Mouse (Mus musculus) embryonic fibroblast, embryonic 13.5 days (primary cell): ENCODE measurements around the gene Polg. TPM values are rescaled to one million over a fixed set of nuclear protein-coding genes. Genes with fewer than 3 reads are reported as not detected.

ENCODE experiments used
- H3K27ac ChIP-seq: 2 replicates; pipeline ENCODE4 v1.5.1; 2012; ENCODE audit warnings: low read length, control low read depth, inconsistent platforms; ENCODE audit not compliant: insufficient read depth
- H3K4me1 ChIP-seq: 2 replicates; pipeline ENCODE4 v1.6.1; 2011; ENCODE audit warnings: low read length; ENCODE audit not compliant: control insufficient read depth, insufficient read depth
- H3K4me3 ChIP-seq: 2 replicates; pipeline ENCODE4 v1.5.1; 2011; ENCODE audit warnings: mild to moderate bottlenecking, control low read depth, low read length; ENCODE audit not compliant: insufficient read depth
- CTCF ChIP-seq: IDR thresholded peaks from 2 replicates; pipeline ENCODE4 v1.5.1; 2011; ENCODE audit warnings: mild to moderate bottlenecking, control low read depth, low read length, moderate library complexity, borderline replicate concordance; ENCODE audit not compliant: insufficient read depth
- POLR2A ChIP-seq: IDR thresholded peaks from 2 replicates; pipeline ENCODE4 v1.6.1; 2011; ENCODE audit warnings: low read depth, mild to moderate bottlenecking, control low read depth, low read length, moderate library complexity
- polyA plus RNA-seq: library from polyadenylated mRNA; stranded (reverse); fragments of >200 nt; gene quantifications from 2 replicates; pipeline ENCODE4 v1.2.4, GENCODE M21; 2011; ENCODE audit warnings: low read depth; ENCODE audit not compliant: missing spikeins, insufficient read length

The Polg gene
- polyA plus RNA-seq, 1 experiment = 53.6 TPM

DNA sequence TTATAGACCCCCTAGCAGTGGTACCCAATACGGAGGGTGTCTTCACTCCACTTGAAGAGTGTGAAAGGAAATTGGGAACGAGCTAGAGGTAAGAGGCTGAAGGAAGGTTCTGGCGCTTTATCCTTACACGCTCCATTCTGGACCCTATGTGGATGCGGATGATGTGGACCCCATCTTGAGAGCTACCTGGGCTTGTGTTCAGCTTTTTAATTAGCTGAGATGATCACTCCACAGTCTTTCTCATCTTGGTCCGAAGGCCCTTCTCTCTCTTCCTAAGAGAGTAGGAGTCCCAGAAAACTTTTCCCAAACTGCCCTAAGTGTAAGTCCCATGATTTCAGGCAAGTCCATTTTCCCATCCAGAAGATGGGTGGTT is 43.1 kb upstream of the Polg start:
- Histone ChIP-seq H3K4me3 (no peak overlapping the region), H3K4me1 (no peaks in the 10 kb centered on the region), H3K27ac (no peak overlapping the region)
- TF ChIP-seq POLR2A = no peak
- TF ChIP-seq CTCF = no peak

GRCm38 (mm10) chr7:79508280-79509234 is 42.4 kb upstream of the Polg start:
- no peak overlapping the region for H3K27ac ChIP-seq
- TF ChIP-seq CTCF (no peak), POLR2A (no peak)
- H3K4me3 ChIP-seq = no peak overlapping the region
- H3K4me1 ChIP-seq = no peaks in the 10 kb centered on the region

DNA sequence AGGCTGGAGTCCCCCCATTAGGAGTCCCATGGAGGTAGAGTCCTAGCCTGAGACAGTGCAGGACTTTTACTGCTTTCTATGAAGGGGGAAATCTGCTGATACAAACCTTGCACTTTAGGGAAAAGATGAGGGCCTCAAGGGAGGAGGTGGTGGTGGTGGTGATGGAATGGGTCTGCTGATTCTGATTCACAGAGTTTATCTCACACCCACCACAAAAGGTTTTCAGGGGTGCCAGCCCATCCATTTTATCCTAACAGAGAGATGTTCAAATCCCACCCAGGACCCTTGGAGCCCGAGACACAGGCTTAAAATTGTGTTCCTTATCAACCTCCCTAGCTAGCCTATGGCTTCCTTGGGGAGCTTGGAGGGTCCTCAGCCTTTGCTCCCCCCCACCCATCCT is 41.6 kb upstream of the Polg start:
- TF ChIP-seq CTCF (no peak), POLR2A (no peak)
- Histone ChIP-seq H3K27ac (no peak overlapping the region), H3K4me1 (no peaks in the 10 kb centered on the region), H3K4me3 (no peak overlapping the region)

DNA sequence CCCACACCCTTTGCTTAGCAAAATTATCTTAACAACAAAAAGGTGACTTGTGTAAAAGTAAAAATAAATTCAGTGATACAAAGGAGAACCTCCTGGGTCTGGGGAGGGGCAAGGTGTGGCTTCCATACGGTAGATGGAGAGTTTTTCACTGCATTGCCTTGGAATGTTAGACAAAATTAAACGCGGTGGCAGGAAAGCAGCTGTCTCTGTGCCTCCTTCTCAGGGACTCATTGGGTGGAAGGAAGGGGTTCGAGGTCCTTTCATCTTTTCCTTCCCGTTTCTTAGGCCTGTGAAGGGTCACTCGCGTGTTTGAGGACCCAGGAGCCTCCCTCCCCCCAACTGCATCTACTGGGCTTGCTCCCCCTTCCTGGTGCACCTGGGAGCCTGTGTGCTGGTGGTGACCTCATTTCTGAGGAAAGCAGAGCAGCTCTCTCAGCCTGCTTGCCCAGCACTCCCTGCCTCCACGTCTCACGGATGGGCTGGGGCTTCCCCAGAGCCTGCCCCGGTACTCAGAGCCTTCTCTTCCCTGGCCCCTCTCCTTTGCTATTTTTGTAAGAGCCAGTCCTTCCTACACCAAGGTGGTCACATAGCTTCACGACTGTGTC is 41.0 kb upstream of the Polg start:
- TF ChIP-seq CTCF (no peak), POLR2A (no peak)
- Histone ChIP-seq H3K27ac (no peak overlapping the region), H3K4me1 (no peaks in the 10 kb centered on the region), H3K4me3 (no peak overlapping the region)

DNA sequence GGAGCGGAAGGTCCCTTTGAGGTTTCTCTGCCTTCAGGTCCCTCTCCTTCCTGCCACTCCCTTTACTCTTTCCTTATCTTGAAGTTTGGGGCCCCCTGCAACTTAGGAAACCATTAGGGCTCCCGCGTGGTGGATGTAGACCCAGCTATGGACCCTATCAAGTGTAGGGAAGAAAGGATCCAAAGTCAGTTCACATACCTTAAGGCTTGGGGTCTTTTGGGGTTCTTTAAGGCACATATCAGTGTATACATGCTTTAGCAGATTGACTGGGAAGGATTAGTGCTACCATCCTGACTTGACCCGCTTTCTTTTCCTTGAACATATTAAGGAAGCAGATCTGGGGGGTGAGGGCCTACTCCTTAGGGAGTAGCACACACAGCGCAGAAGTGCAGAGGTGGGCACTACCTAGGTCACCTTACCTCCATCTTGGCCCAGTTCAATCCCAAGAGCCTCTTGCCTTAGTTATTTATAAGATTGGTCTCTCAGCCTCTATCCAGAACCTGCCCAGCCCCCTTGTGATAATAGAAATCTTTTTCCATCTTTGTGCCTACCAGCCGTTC is 40.4 kb upstream of the Polg start:
- TF ChIP-seq CTCF (no peak), POLR2A (no peak)
- Histone ChIP-seq H3K4me3 (no peak overlapping the region), H3K27ac (no peak overlapping the region), H3K4me1 (no peaks in the 10 kb centered on the region)

- TF ChIP-seq CTCF (no peak), POLR2A (no peak)
- H3K4me3 ChIP-seq = no peak overlapping the region
- no peaks in the 10 kb centered on the region for H3K4me1 ChIP-seq
- no peak overlapping the region for H3K27ac ChIP-seq
Observed at GRCm38 (mm10) chr7:79505876-79506530, 39.8 kb upstream of the Polg start.

GRCm38 (mm10) chr7:79505376-79505775 is 39.2 kb upstream of the Polg start:
- TF ChIP-seq CTCF = no peak
- no peak for TF ChIP-seq POLR2A
- Histone ChIP-seq H3K4me1 (no peaks in the 10 kb centered on the region), H3K4me3 (no peak overlapping the region), H3K27ac (no peak overlapping the region)

DNA sequence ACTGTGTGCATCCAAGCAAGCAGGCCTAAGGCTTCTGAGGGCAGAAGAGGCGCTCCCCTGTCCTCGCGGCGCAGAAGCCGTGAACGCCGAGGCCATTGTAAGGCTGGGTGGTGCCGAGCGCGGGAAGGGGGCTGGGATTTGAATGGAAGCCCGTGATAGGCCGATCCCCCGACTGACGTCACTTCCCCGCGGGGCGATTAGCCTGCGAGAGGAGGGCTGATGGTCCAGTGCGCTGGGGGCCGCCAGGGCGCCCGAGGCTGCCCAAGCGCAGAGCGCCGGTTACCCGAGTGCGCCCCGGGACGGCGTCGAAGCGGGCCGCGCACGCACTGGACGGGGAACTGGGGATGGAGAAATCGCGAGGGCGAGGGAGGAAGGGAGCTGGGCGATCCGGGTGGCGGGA is 38.6 kb upstream of the Polg start:
- Histone ChIP-seq H3K4me1 (no peaks in the 10 kb centered on the region), H3K4me3 (0 out of 2 replicates have a peak overlapping the region, but pooled peaks have one; percentile 8), H3K27ac (no peak overlapping the region)
- TF ChIP-seq POLR2A (no peak), CTCF (no peak)

- Histone ChIP-seq H3K27ac (no peak overlapping the region), H3K4me3 (no peak overlapping the region), H3K4me1 (no peaks in the 10 kb centered on the region)
- TF ChIP-seq CTCF (no peak), POLR2A (no peak)
Observed at GRCm38 (mm10) chr7:79503656-79504250, 37.6 kb upstream of the Polg start.

GRCm38 (mm10) chr7:79503103-79503455 is 36.9 kb upstream of the Polg start:
- Histone ChIP-seq H3K4me3 (no peak overlapping the region), H3K4me1 (no peaks in the 10 kb centered on the region), H3K27ac (no peak overlapping the region)

More at GRCm38 (mm10) chr7:79503103-79503455, 36.9 kb upstream of the Polg start:
- no peak for TF ChIP-seq POLR2A
- TF ChIP-seq CTCF = no peak
